Mouse (Mus musculus): Measurements from ENCODE around the gene 1700023F06Rik.

DNA sequence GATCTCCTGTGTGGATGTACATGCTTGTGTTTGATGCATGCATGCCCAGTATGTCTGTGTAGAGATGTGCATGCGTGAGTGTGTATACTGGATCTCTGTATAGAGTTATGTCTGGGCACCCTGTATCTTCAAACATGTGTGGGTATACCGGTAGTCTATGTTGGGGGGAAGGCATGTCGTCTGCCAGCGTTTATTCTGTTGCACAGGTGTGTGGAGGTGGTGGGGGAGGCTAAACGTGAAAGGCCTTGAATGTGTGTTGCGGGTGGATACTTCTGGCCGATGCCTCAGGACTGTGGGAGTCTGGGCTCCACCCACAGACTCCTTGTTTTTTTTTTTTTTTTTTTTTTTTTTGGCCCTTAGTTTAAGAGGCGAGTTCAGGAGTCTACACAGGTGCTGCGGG, 27.0 kb downstream of the 1700023F06Rik start:
- no peak for TF ChIP-seq CTCF (IDR thresholded peaks at IDR 0.05; ENCODE audit: low read depth, low read length)
- no peak for TF ChIP-seq TAL1 (conservative IDR thresholded peaks at IDR 0.05; ENCODE audit: low read depth, low read length)
- no peak for TF ChIP-seq POLR2AphosphoS5 (IDR thresholded peaks at IDR 0.05; ENCODE audit: insufficient replicate concordance, low read depth, low read length)
- TF ChIP-seq GATA1 (IDR thresholded peaks at IDR 0.05; ENCODE audit: borderline replicate concordance, low read length), result no peak
- no peak for TF ChIP-seq GATA2 (IDR thresholded peaks at IDR 0.05; ENCODE audit: borderline replicate concordance, low read depth, low read length)
